Mouse (Mus musculus): ENCODE results near the gene Opcml.

DNA sequence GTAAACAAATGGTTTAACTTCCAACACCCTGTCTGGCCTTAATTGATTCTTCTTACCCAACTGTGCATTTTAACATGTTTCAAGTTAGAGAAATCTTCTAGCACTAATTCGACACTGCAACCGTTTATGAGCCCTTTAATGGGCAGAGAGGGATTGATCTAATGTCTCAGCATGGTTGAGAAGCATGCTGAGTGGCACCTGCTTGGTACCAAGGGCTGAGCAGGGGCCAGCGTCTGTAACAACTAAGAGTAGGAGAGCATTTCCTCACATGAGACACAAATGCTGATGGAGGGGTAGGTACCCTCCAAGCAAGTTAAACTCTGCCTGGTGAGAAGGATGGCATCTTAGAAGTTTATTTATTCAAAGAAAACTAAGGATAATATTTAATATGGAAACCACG lies 699.3 kb downstream of the Opcml start:
- TF ChIP-seq GATA1 (IDR thresholded peaks at IDR 0.05; ENCODE audit: low read length): no peak
- TF ChIP-seq TAL1 (IDR thresholded peaks at IDR 0.05; ENCODE audit: low read length): no peak

Measured in erythroblast, embryonic 14.5 days (primary cell).